Mouse (Mus musculus): ENCODE results near the gene Ptx3.
A peak's percentile ranks its signal among the peaks of the same experiment; 100 is the strongest.

The Ptx3 gene

DNA sequence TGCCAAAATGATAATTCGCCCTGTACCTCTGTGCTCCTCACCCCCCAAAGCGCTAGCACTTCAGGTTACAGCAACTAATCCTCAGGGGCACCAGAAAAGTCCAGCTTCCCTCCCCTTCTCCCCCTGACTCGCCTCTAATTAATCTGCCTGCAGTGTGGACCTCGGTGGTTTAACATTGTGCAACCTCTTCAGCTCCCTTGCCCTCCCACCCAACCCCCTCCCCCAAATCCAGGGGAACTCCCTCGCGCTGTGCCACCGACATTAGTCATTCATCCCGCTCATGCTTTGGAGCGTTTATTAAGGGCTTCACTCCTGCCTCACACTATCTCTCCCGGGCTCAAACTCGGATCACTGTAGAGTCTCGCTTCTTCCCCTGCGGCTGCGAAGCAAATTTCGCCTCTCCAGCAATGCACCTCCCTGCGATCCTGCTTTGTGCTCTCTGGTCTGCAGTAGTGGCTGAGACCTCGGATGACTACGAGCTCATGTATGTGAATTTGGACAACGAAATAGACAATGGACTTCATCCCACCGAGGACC, at the start of gene Ptx3:
Gene Ptx3 (plus strand): TSS at position 256 of the 537 bp plus-strand sequence.
- DNase-seq (ENCODE audit: low spot score): peak; percentile 28

- DNase-seq (ENCODE audit: low spot score): peak; percentile 66
These were observed 46.8 kb upstream of the Ptx3 start for GRCm38 (mm10) chr3:66172907-66173306.

GRCm38 (mm10) chr3:66179647-66180046, 40.1 kb upstream of the Ptx3 start:
- no peak for DNase-seq (ENCODE audit: low spot score)

DNA sequence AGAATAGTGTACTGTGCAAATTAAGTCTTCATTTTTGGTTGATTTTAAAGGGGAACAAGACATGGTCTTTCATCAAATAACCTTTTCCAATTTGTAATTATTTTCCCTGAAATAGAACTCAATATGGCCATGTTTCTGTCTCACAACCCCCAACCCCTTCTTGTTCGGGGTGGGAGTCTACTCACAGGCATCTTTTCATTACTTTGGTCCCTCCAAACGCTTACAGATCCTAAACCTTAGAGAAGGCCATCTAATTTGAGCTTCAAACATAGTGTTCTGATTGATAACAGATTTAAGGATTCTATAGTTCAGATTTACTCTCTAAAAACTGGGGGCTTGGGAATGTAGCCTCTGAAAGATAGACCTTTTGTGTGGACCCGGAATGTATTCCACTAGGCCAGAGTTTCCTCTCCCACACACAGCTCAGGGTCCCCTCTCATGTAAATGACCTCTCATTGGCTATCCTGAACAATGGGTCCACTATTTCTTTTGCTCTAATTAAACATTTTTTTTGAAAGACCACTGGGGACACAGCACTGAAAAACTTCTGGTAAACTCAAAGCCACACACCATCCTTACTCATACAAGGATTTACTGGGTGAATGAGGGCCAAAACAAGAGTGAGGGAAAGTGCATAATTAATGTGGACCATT, 25.7 kb upstream of the Ptx3 start:
- no peak for DNase-seq (ENCODE audit: low spot score)

GRCm38 (mm10) chr3:66208836-66209573, 10.7 kb upstream of the Ptx3 start:
- peak; percentile 95 for DNase-seq (ENCODE audit: low spot score)

DNA sequence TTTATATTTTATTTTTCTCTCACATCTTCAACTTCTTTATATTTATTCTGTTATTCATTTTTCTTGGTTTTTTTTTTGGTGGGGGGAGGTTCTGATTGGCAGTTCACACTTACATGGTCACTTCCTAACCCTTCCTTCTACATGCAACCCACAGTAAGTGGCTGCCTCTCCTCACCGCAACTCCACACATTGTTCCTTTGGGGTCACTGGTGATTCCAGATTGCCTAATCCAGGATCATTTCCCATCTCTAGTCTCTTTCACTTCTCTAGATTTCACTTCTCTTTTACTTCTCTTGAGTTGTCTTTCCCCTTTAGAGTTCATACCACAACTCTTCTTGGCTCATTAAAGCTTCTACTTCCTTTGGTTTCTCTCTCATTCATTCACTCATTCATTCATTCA, 6.2 kb upstream of the Ptx3 start:
- DNase-seq (ENCODE audit: low spot score): no peak

DNA sequence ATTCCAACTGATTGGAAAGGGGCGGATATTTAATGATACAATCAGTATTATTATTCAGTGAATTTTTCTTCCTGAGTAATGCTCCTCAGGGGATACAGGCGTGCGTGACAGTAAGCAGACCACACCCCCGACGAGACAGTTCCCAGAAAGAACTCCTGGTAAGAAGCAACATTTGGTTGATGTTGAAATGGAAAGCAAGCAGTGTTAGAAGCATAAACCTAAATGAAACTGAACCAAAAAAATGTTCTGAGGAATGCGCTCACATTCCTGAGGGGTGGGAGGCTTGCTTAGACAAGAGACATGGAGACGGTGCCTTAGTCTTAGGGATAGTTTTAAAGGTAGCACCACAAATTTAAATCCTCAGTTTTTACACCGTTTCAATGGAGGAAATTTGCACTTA, 4.0 kb upstream of the Ptx3 start:
- peak; percentile 30 for DNase-seq (ENCODE audit: low spot score)

GRCm38 (mm10) chr3:66220554-66221242, 988 bp downstream of the Ptx3 start:
- DNase-seq (ENCODE audit: low spot score): peak; percentile 54

GRCm38 (mm10) chr3:66221243-66221611, 1.5 kb downstream of the Ptx3 start:
- DNase-seq (ENCODE audit: low spot score): peak; percentile 74

DNA sequence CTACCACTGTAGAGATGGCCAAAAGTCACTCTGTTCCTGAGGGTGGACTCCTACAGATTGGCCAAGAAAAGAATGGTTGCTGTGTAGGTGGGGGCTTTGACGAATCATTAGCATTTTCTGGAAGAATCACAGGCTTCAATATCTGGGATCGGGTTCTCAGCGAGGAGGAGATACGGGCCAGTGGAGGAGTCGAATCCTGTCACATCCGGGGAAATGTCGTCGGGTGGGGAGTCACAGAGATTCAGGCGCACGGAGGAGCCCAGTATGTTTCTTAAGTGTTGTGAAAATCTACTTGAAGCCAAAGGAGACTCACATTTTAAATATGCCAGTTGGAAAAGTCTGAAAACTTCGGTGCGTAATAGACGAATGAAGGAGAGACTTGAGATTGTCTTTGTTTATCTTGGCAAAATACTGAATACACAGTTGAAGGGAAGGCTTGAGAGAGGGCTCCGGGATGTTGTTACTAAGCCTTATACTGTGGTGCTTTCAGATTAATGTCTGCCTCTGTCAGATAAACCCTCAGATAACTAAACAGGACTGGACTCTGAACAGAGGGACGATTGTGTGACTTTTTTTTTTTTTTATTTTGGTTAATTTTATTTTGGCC, 5.3 kb downstream of the Ptx3 start:
- peak; percentile 19 for DNase-seq (ENCODE audit: low spot score)

DNA sequence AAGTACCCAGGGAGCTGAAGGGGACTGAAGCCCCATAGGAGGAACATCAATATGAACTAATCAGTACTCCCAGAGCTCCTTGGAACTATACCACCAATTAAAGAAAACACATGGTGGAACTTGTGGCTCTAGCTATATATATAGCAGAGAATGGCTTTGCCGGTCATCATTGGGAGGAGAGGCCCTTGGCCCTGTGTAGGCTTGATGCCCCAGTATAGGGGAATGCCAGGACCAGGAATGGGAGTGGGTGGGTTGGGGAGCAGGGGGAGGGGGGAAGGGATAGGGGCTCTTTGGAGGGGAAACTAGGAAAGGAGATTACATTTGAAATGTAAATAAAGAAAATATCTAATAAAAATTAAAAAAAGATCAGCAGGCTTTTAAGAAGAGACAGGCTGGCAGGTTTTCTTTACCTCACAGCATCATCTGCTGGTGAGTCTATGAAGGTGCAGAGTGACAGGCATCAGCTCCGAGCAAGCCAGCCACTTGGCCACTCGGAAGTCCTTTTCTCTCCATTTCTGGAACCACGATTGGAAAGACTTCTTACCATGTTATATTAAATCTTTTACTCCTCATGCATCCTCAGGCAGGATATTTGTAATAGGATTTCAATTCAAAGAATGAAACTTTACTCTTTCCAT, 16.6 kb downstream of the Ptx3 start:
- DNase-seq (ENCODE audit: low spot score): peak; percentile 80

DNA sequence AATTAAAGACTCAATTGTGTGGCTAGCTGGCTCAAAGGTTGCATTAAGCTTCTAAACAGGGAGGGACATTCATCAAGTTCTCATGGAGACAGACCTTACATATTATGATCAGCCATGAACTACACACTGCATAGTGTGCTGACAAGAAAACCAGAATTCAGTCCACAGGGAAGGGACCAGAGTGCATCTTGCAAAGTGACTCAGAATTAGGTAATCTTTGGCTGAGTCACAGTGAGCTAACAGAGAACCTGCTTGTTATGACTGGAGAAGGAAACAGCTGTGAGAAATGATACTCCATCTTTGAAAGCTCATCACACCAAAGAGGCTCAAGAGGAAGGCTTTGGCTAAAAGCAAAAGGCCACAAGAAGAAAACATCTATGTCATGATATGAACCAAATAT, 20.8 kb downstream of the Ptx3 start:
- DNase-seq (ENCODE audit: low spot score): peak; percentile 55

GRCm38 (mm10) chr3:66251842-66252241, 32.1 kb downstream of the Ptx3 start:
- DNase-seq (ENCODE audit: low spot score): no peak

DNA sequence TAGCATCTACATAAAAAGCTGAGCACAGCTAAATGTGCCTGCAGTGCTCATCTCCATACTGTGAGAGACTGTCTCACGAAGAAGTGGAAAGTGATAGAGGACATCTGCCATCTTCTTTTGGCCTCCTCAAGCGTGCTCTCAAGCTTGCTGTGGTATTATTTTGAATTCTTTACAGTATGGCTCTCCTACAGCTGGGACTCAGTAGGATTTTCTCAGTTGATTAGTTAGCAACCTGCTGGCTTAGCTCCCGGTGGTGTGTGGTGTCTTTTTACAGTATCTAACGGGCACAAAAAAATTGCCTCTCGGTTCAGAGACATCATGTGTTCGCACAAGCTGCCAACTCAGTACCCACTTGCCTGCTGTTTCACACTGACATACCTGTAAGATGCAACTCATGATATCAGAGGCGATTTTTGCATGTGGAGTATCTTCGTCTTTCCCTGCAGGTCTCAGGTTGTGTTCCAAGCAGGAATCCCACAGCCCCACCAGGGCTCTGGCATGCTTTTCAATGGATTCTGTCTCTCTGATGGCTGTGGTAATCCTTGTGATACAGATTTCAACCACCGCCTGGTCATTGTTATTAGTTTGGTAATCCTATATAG, 34.9 kb downstream of the Ptx3 start:
- no peak for DNase-seq (ENCODE audit: low spot score)

GRCm38 (mm10) chr3:66262319-66262718, 42.6 kb downstream of the Ptx3 start:
- peak; percentile 71 for DNase-seq (ENCODE audit: low spot score)

- no peak for DNase-seq (ENCODE audit: low spot score)
These were observed 43.6 kb downstream of the Ptx3 start for GRCm38 (mm10) chr3:66263270-66263669.
